Mouse (Mus musculus): ENCODE data around the gene Zfp334.

Gene Zfp334

DNA sequence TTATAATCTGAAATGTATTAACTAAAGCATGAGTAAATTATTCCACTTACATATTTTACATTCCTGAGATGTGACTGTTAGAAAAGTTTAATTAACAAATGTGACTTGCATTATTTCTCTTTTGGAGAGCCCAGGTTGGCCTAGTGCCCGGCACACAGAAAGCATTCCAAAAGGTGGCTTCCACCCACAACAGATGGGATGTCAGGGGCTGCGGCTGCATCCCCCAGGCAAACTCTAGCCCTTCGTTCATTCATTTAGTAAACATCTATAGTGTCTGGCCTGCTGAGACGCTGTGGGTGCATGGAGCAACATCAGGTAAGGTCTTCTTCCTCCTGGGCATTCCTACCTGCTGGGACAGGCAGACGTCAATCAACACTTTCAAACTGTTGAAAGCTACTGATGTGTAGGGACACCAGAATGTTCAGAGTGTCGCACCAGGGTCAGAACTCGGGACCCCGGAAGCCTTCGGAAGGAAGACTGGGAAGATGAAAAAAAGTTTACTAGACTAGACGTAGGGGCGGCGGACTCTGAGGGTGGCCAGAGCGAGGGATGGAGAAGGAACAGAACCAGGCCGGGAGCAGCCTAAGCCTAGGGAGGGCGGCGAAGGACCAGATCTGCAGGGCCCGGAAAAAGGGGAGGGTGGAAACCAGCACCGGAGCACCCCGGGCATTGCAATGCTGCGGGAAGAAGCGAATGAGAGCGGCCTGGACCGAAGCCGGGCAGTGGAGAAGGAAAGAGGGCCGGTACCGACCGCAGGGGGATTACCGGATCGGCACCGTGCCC, 62.3 kb downstream of the Zfp334 start:
- in situ Hi-C loops (cut with MboI, MseI): no loop called here

Data from T-helper 17 cell (primary cell).